12 mouse cellular contexts compared by ENCODE assay signal in the genomic region with DNA sequence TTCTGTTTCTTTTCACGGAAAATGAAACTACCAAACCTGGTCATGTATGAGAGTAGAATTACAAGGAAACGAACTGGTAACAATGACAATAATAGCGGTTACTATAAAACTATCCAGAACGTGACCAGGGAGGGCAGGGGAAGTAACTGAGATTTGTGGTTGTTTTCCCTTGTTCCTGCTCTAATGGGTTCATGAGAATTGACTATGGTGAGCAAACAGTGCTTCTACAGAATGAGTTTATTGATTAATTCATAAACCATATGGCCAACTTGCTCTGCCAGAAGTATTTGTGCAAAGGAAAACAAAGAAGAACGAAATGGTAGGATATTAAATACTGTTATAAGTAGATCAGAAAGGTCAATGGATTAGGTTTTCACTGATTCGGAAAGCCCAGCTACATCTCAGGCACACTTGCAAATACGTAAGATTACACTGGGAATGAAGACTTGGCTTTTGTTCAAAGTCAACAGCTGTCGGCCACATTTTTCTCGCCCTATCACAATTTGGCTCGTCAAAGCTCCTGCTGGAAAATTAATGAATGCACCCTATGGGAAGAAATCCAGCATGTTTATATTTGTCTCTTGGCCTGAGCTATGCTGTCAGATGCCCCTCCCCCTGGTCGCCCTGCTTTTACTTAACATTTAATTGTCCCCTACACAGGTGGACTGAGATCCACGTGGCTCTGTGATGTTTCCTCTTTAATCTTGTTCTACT.
DNase-seq lines count a peak whose midpoint lies in the region; ATAC-seq and TF ChIP-seq lines count a peak whose summit lies in the region.
"Had no signal": no experiment of that assay in that cellular context is flagged by ENCODE, and none has a peak within 500 bp of the region (broad histone marks: within the 10 kb centered on the region; RNA-seq: fewer than 3 reads in every experiment).

No protein-coding gene starts in this region.

- peak; percentile 89 for ATAC-seq in forebrain, embryonic 13.5 days
- ATAC-seq in lung, embryonic 16.5 days (ENCODE audit: low read depth): peak; percentile 57; the same call in 1 of the 2 replicates
- ATAC-seq in heart, postnatal 0 days (ENCODE audit: insufficient read depth, low read depth): peak; percentile 69

- no peak for DNase-seq in forebrain, embryonic 10.5 days (ENCODE audit: extremely low spot score, low spot score)
- DNase-seq in lung, adult 2 months: no peak
- DNase-seq in heart, postnatal 0 days (ENCODE audit: low spot score): peak; percentile 68
- no peak for DNase-seq in left cerebral cortex, postnatal 25 days (ENCODE audit: low spot score in 2 of 2)
- no peak for DNase-seq in thymus, postnatal 25 days
- DNase-seq: B cell, adult 2 months; right cerebral cortex, postnatal 4 days had no signal

- no peak overlapping the region for H3K4me2 ChIP-seq in forebrain, embryonic 13.5 days
- H3K4me2 ChIP-seq in lung, embryonic 16.5 days (ENCODE audit: low read depth, low read length): peak overlapping the region; percentile 41; the same call in 1 of the 2 replicates
- H3K4me2 ChIP-seq in heart, postnatal 0 days (ENCODE audit: low read depth, low read length): peak overlapping the region; percentile 18; the same call in 1 of the 2 replicates
- H3K4me2 ChIP-seq: embryonic facial prominence, embryonic 15.5 days had no signal

- no peaks in the 10 kb centered on the region for H3K9me3 ChIP-seq in forebrain, embryonic 13.5 days (replicated peaks)
- H3K9me3 ChIP-seq in forebrain, embryonic 10.5 days: no peaks in the 10 kb centered on the region
- H3K9me3 ChIP-seq in lung, embryonic 16.5 days (ENCODE audit: control insufficient read depth, low read length): no peaks in the 10 kb centered on the region
- no peaks in the 10 kb centered on the region for H3K9me3 ChIP-seq in heart, postnatal 0 days (replicated peaks; ENCODE audit: control insufficient read depth, low read length)
- H3K9me3 ChIP-seq: embryonic facial prominence, embryonic 15.5 days; megakaryocyte, embryonic 14.5 days had no signal

- no peak overlapping the region for H3K27ac ChIP-seq in forebrain, embryonic 13.5 days
- no peak overlapping the region for H3K27ac ChIP-seq in forebrain, embryonic 10.5 days
- H3K27ac ChIP-seq in lung, embryonic 16.5 days (ENCODE audit: low read length): no peak overlapping the region
- peak overlapping the region; percentile 44 for H3K27ac ChIP-seq in heart, postnatal 0 days (ENCODE audit: low read depth)
- H3K27ac ChIP-seq in small intestine, adult 2 months (ENCODE audit: insufficient read depth, low read depth, low read length): peak overlapping the region; percentile 44
- H3K27ac ChIP-seq: embryonic facial prominence, embryonic 15.5 days had no signal

- no peak overlapping the region for H3K9ac ChIP-seq in forebrain, embryonic 13.5 days
- no peak overlapping the region for H3K9ac ChIP-seq in lung, embryonic 16.5 days (ENCODE audit: low read length)
- no peak overlapping the region for H3K9ac ChIP-seq in heart, postnatal 0 days (replicated peaks; ENCODE audit: low read depth, low read length)
- H3K9ac ChIP-seq: embryonic facial prominence, embryonic 15.5 days had no signal

- no peak for TF ChIP-seq CTCF in lung, adult 2 months (IDR thresholded peaks at IDR 0.05; ENCODE audit: insufficient read depth, low read length)
- no peak for TF ChIP-seq CTCF in heart, postnatal 0 days (IDR thresholded peaks at IDR 0.05; ENCODE audit: low read depth)
- no peak for TF ChIP-seq CTCF in small intestine, adult 2 months (IDR thresholded peaks at IDR 0.05; ENCODE audit: extremely low read depth, insufficient read length, insufficient replicate concordance, low read depth, low read length)

- no peaks in the 10 kb centered on the region for H3K36me3 ChIP-seq in forebrain, embryonic 13.5 days (ENCODE audit: poor library complexity, severe bottlenecking)
- no peaks in the 10 kb centered on the region for H3K36me3 ChIP-seq in forebrain, embryonic 10.5 days (replicated peaks)
- H3K36me3 ChIP-seq in lung, embryonic 16.5 days (ENCODE audit: control insufficient read depth, insufficient read depth, low read length): no peaks in the 10 kb centered on the region
- H3K36me3 ChIP-seq in heart, postnatal 0 days (replicated peaks; ENCODE audit: control insufficient read depth, insufficient read depth, low read length): no peaks in the 10 kb centered on the region
- no peaks in the 10 kb centered on the region for H3K36me3 ChIP-seq in small intestine, adult 2 months (ENCODE audit: control insufficient read depth, insufficient read depth, low read length)
- H3K36me3 ChIP-seq: embryonic facial prominence, embryonic 15.5 days had no signal

- no peak overlapping the region for H3K4me3 ChIP-seq in forebrain, embryonic 13.5 days
- no peak overlapping the region for H3K4me3 ChIP-seq in forebrain, embryonic 10.5 days
- H3K4me3 ChIP-seq in lung, embryonic 16.5 days (ENCODE audit: low read length): no peak overlapping the region
- no peak overlapping the region for H3K4me3 ChIP-seq in lung, adult 2 months (replicated peaks; ENCODE audit: extremely low read depth, low read depth, low read length)
- no peak overlapping the region for H3K4me3 ChIP-seq in heart, postnatal 0 days (ENCODE audit: low read depth, low read length)
- H3K4me3 ChIP-seq in small intestine, adult 2 months (ENCODE audit: low read depth, low read length): no peak overlapping the region
- H3K4me3 ChIP-seq: embryonic facial prominence, embryonic 15.5 days; megakaryocyte, embryonic 14.5 days had no signal

- 67% methylated on average over 12 of the region's 12 CpGs for WGBS in forebrain, embryonic 13.5 days
- WGBS in forebrain, embryonic 10.5 days: 89% methylated on average over 12 of the region's 12 CpGs
- 30% methylated on average over 12 of the region's 12 CpGs for WGBS in lung, embryonic 16.5 days
- 41% methylated on average over 12 of the region's 12 CpGs for WGBS in lung, adult 2 months
- WGBS in heart, postnatal 0 days: 31% methylated on average over 12 of the region's 12 CpGs
- WGBS in small intestine, adult 2 months: 14% methylated on average over 12 of the region's 12 CpGs

- intact Hi-C loops in left cerebral cortex, postnatal 25 days (cut with DNase I): no loop called here

- H3K27me3 ChIP-seq in forebrain, embryonic 13.5 days: no peaks in the 10 kb centered on the region
- no peaks in the 10 kb centered on the region for H3K27me3 ChIP-seq in forebrain, embryonic 10.5 days (ENCODE audit: poor library complexity, severe bottlenecking)
- no peaks in the 10 kb centered on the region for H3K27me3 ChIP-seq in lung, embryonic 16.5 days (ENCODE audit: control insufficient read depth, insufficient read depth, low read depth, low read length)
- H3K27me3 ChIP-seq in heart, postnatal 0 days (ENCODE audit: control insufficient read depth, insufficient read depth, low read length): no peaks in the 10 kb centered on the region
- no peaks in the 10 kb centered on the region for H3K27me3 ChIP-seq in small intestine, adult 2 months (ENCODE audit: control insufficient read depth, insufficient read depth, low read length)
- H3K27me3 ChIP-seq: embryonic facial prominence, embryonic 15.5 days had no signal

- peaks cover 8% of the 10 kb centered on the region; the same call in 1 of the 2 replicates for H3K4me1 ChIP-seq in forebrain, embryonic 13.5 days
- H3K4me1 ChIP-seq in forebrain, embryonic 10.5 days: no peaks in the 10 kb centered on the region
- H3K4me1 ChIP-seq in lung, embryonic 16.5 days (replicated peaks; ENCODE audit: control insufficient read depth, insufficient read depth, low read length): peaks cover 11% of the 10 kb centered on the region
- no peaks in the 10 kb centered on the region; the same call in 1 of the 2 replicates for H3K4me1 ChIP-seq in lung, adult 2 months (ENCODE audit: control insufficient read depth, insufficient read depth, low read length)
- H3K4me1 ChIP-seq in heart, postnatal 0 days (ENCODE audit: control insufficient read depth, insufficient read depth): peaks cover 13% of the 10 kb centered on the region; the same call in 1 of the 2 replicates
- peaks cover 3% of the 10 kb centered on the region; the same call in 1 of the 2 replicates for H3K4me1 ChIP-seq in small intestine, adult 2 months (ENCODE audit: control insufficient read depth, insufficient read depth, insufficient read length, low read length)
- H3K4me1 ChIP-seq: embryonic facial prominence, embryonic 15.5 days; megakaryocyte, embryonic 14.5 days had no signal

- no peak for TF ChIP-seq EP300 in heart, postnatal 0 days (IDR thresholded peaks at IDR 0.05; ENCODE audit: low read depth)

- TF ChIP-seq POLR2A in lung, adult 2 months (IDR thresholded peaks at IDR 0.05; ENCODE audit: borderline replicate concordance, extremely low read depth, low read depth, low read length): no peak
- TF ChIP-seq POLR2A in small intestine, adult 2 months (IDR thresholded peaks at IDR 0.05; ENCODE audit: low read depth, low read length): no peak

Comparison
In these comparisons a context has a peak if more than half of its experiments do, and no peak if none do; other contexts are left out.
1. H3K27ac ChIP-seq: peak in heart, postnatal 0 days (single experiment) and small intestine, adult 2 months (single experiment); none in forebrain, embryonic 13.5 days (single experiment), forebrain, embryonic 10.5 days (single experiment) and lung, embryonic 16.5 days (single experiment).
2. Peak in every context shown above with its lines, with median percentiles within 50 percentile points of each other: ATAC-seq.